Mouse (Mus musculus) ZHBTc4 (cell line): Measurements from ENCODE around the gene Arhgap31.
A peak's percentile ranks its signal among the peaks of the same experiment; 100 is the strongest.

ENCODE experiments used
- DNase-seq: peaks from one replicate; pipeline ENCODE4 v3.0.0-alpha.2; 2011; ENCODE audit warnings: low read depth, low spot score

Gene Arhgap31

GRCm38 (mm10) chr16:38549479-38550396 lies 163.3 kb downstream of the Arhgap31 start, which contains the start of gene Poglut1:
Gene Poglut1 (minus strand): TSS chr16:38550258.
- peak; percentile 88 for DNase-seq
